Mouse (Mus musculus): ENCODE data around the gene Tead1. TPM values are rescaled to one million over a fixed set of nuclear protein-coding genes. Genes with fewer than 3 reads are reported as not detected.

Tead1 gene
- total RNA-seq, 2 experiments from 2014 or later = not detected

GRCm38 (mm10) chr7:112762870-112763269 is 83.8 kb downstream of the Tead1 start:
- ATAC-seq (replicated peaks; ENCODE audit: low FRiP score, poor library complexity, severe bottlenecking) = no peak

GRCm38 (mm10) chr7:112763513-112763912 is 84.4 kb downstream of the Tead1 start:
- ATAC-seq (replicated peaks; ENCODE audit: low FRiP score, poor library complexity, severe bottlenecking) = no peak

GRCm38 (mm10) chr7:112764921-112765320 is 85.8 kb downstream of the Tead1 start:
- no peak for ATAC-seq (replicated peaks; ENCODE audit: low FRiP score, poor library complexity, severe bottlenecking)

- ATAC-seq (replicated peaks; ENCODE audit: low FRiP score, poor library complexity, severe bottlenecking) = no peak
These were observed 90.7 kb downstream of the Tead1 start for GRCm38 (mm10) chr7:112769866-112770265.

- ATAC-seq (replicated peaks; ENCODE audit: low FRiP score, poor library complexity, severe bottlenecking) = no peak
These were observed 92.3 kb downstream of the Tead1 start for GRCm38 (mm10) chr7:112771461-112771860.

GRCm38 (mm10) chr7:112772777-112773176 is 93.7 kb downstream of the Tead1 start:
- no peak for ATAC-seq (replicated peaks; ENCODE audit: low FRiP score, poor library complexity, severe bottlenecking)

GRCm38 (mm10) chr7:112773601-112774000 is 94.5 kb downstream of the Tead1 start:
- no peak for ATAC-seq (replicated peaks; ENCODE audit: low FRiP score, poor library complexity, severe bottlenecking)

- ATAC-seq (replicated peaks; ENCODE audit: low FRiP score, poor library complexity, severe bottlenecking) = no peak
These were observed 96.7 kb downstream of the Tead1 start for GRCm38 (mm10) chr7:112775816-112776215.

GRCm38 (mm10) chr7:112776670-112777069 is 97.6 kb downstream of the Tead1 start:
- no peak for ATAC-seq (replicated peaks; ENCODE audit: low FRiP score, poor library complexity, severe bottlenecking)

GRCm38 (mm10) chr7:112779636-112780035 is 100.5 kb downstream of the Tead1 start:
- no peak for ATAC-seq (replicated peaks; ENCODE audit: low FRiP score, poor library complexity, severe bottlenecking)

GRCm38 (mm10) chr7:112780910-112781309 is 101.8 kb downstream of the Tead1 start:
- ATAC-seq (replicated peaks; ENCODE audit: low FRiP score, poor library complexity, severe bottlenecking) = no peak

GRCm38 (mm10) chr7:112781987-112782386 is 102.9 kb downstream of the Tead1 start:
- no peak for ATAC-seq (replicated peaks; ENCODE audit: low FRiP score, poor library complexity, severe bottlenecking)

GRCm38 (mm10) chr7:112784278-112784677 is 105.2 kb downstream of the Tead1 start:
- no peak for ATAC-seq (replicated peaks; ENCODE audit: low FRiP score, poor library complexity, severe bottlenecking)

GRCm38 (mm10) chr7:112785271-112785670 is 106.2 kb downstream of the Tead1 start:
- ATAC-seq (replicated peaks; ENCODE audit: low FRiP score, poor library complexity, severe bottlenecking) = no peak

- ATAC-seq (replicated peaks; ENCODE audit: low FRiP score, poor library complexity, severe bottlenecking) = no peak
These were observed 107.6 kb downstream of the Tead1 start for GRCm38 (mm10) chr7:112786556-112787225.

GRCm38 (mm10) chr7:112787281-112787680 is 108.2 kb downstream of the Tead1 start:
- no peak for ATAC-seq (replicated peaks; ENCODE audit: low FRiP score, poor library complexity, severe bottlenecking)

- ATAC-seq (replicated peaks; ENCODE audit: low FRiP score, poor library complexity, severe bottlenecking) = no peak
These were observed 109.2 kb downstream of the Tead1 start for GRCm38 (mm10) chr7:112788321-112788751.

GRCm38 (mm10) chr7:112789693-112790092 is 110.6 kb downstream of the Tead1 start:
- ATAC-seq (replicated peaks; ENCODE audit: low FRiP score, poor library complexity, severe bottlenecking) = no peak

GRCm38 (mm10) chr7:112790334-112790733 is 111.2 kb downstream of the Tead1 start:
- ATAC-seq (replicated peaks; ENCODE audit: low FRiP score, poor library complexity, severe bottlenecking) = no peak

GRCm38 (mm10) chr7:112792679-112793078 is 113.6 kb downstream of the Tead1 start:
- no peak for ATAC-seq (replicated peaks; ENCODE audit: low FRiP score, poor library complexity, severe bottlenecking)

- ATAC-seq (replicated peaks; ENCODE audit: low FRiP score, poor library complexity, severe bottlenecking) = no peak
These were observed 114.8 kb downstream of the Tead1 start for GRCm38 (mm10) chr7:112793903-112794302.

- ATAC-seq (replicated peaks; ENCODE audit: low FRiP score, poor library complexity, severe bottlenecking) = no peak
These were observed 115.4 kb downstream of the Tead1 start for GRCm38 (mm10) chr7:112794481-112794880.
